Mouse (Mus musculus) cerebellum, adult 2 months (tissue): ENCODE data around the gene Gm3667.
"Not testable (repeated sequence)": the region's sequence is repeated elsewhere in the genome, so short reads cannot be mapped to it uniquely, and the experiment has no call there.

Experiments
- CTCF ChIP-seq: fragments of 200-500 bp; IDR thresholded peaks from 2 replicates; pipeline ENCODE4 v1.5.1; 2011; ENCODE audit warnings: low read depth, mild to moderate bottlenecking, control low read depth, low read length, moderate library complexity, borderline replicate concordance; ENCODE audit not compliant: insufficient read depth
- POLR2A ChIP-seq: fragments of 200-500 bp; IDR thresholded peaks from 2 replicates; pipeline ENCODE4 v1.6.1; 2011; ENCODE audit warnings: low read length, control low read depth, borderline replicate concordance; ENCODE audit not compliant: insufficient read depth

GRCm38 (mm10) chr14:6889521-6890012 lies at the start of gene Gm3667:
- not testable (repeated sequence) for TF ChIP-seq CTCF, POLR2A
